Comparison of ENCODE assay signal across 10 mouse cellular contexts in genomic region chr12:85304725-85305124, GRCm38 (mm10). TPM values are rescaled to one million over a fixed set of nuclear protein-coding genes. Genes with fewer than 3 reads are reported as not detected.
DNase-seq lines count a peak whose midpoint lies in the region; ATAC-seq and TF ChIP-seq lines count a peak whose summit lies in the region.
"Had no signal": no experiment of that assay in that cellular context is flagged by ENCODE, and none has a peak within 500 bp of the region (broad histone marks: within the 10 kb centered on the region; RNA-seq: fewer than 3 reads in every experiment).

No protein-coding gene starts in this region.

- peak; percentile 37; the same call in 1 of the 2 replicates for ATAC-seq in common myeloid progenitor, adult 5-6 weeks (replicated peaks; ENCODE audit: low read depth, poor library complexity, severe bottlenecking)

- DNase-seq in kidney, adult 9 months: peak; percentile 38
- DNase-seq in kidney, postnatal 10 days: no peak
- peak; percentile 24 to 42 for DNase-seq in spleen, adult 18-20 months
- DNase-seq in urinary bladder, adult 18-20 months (ENCODE audit: low spot score in 2 of 2): no peak
- no peak for DNase-seq in gastrocnemius, postnatal 14 days
- DNase-seq in right cerebral cortex, postnatal 14 days: no peak
- DNase-seq: adrenal gland, postnatal 25 days had no signal

- intact Hi-C loops in gastrocnemius, postnatal 14 days (cut with DNase I; ENCODE audit: low total_unique reads): loop anchor here (5.0 kb wide), 2 partner anchors 132 to 162 kb away; no protein-coding TSS in a partner anchor

- H3K79me3 ChIP-seq in C2C12 (ENCODE audit: low read depth): no peaks in the 10 kb centered on the region

- H3ac ChIP-seq in C2C12 (ENCODE audit: control insufficient read depth, insufficient read length, low read depth): no peak overlapping the region

- H3K36me3 ChIP-seq in C2C12 (ENCODE audit: control insufficient read depth, insufficient read depth): peaks cover 80% of the 10 kb centered on the region

- H3K4me3 ChIP-seq in C2C12 (ENCODE audit: insufficient read depth, poor library complexity, severe bottlenecking): no peak overlapping the region
- H3K4me3 ChIP-seq: neural tube, embryonic 12.5 days had no signal

- no peaks in the 10 kb centered on the region for H3K79me2 ChIP-seq in C2C12 (ENCODE audit: control insufficient read depth, insufficient read depth)

- no peak for TF ChIP-seq CTCF in C2C12 (IDR thresholded peaks at IDR 0.05; ENCODE audit: control insufficient read depth, insufficient read depth, insufficient read length)

- H3K27me3 ChIP-seq in C2C12 (ENCODE audit: control insufficient read depth, insufficient read depth, insufficient read length): no peaks in the 10 kb centered on the region
- H3K27me3 ChIP-seq: neural tube, embryonic 12.5 days had no signal

TF ChIP-seq in C2C12, 6 proteins besides CTCF, POLR2A, EP300 and RAD21:
- TF ChIP-seq USF1 (IDR thresholded peaks at IDR 0.05; ENCODE audit: low read depth): peak; percentile 81
- TF ChIP-seq MYOD1 (IDR thresholded peaks at IDR 0.05; ENCODE audit: control insufficient read depth, insufficient read length, low read depth): no peak

RNA-seq across cellular contexts. Expression of gene Zc2hc1c, which starts 16.3 kb away (rescaled TPM):
- polyA plus RNA-seq in C2C12 (2012; fragmentation: generic; extraction: Trizol): 0.75 TPM
- total RNA-seq in common myeloid progenitor, adult 5-6 weeks (2017): 0.27 and 0.58 TPM in 2 replicates
- under 1 TPM; 0.59 to 0.89 TPM for total RNA-seq in gastrocnemius, postnatal 14 days (2021)

RNA-seq across cellular contexts. Expression of gene Acyp1, which starts 16.5 kb away (rescaled TPM):
- 17.1 TPM for polyA plus RNA-seq in C2C12 (2012; fragmentation: generic; extraction: Trizol)
- 46.1 and 81.3 TPM in 2 replicates for total RNA-seq in common myeloid progenitor, adult 5-6 weeks (2017)
- total RNA-seq in gastrocnemius, postnatal 14 days (2021): 10 to 100 TPM; 26.2 to 27.3 TPM

RNA-seq across cellular contexts. Expression of gene Mlh3, which starts 34.3 kb away (rescaled TPM):
- polyA plus RNA-seq in C2C12 (2012; fragmentation: generic; extraction: Trizol): 0.82 TPM
- total RNA-seq in common myeloid progenitor, adult 5-6 weeks (2017): 11.8 and 14.3 TPM in 2 replicates
- 1 to 10 TPM; 6.6 to 8.6 TPM for total RNA-seq in gastrocnemius, postnatal 14 days (2021)

RNA-seq across cellular contexts. Expression of gene Nek9, which starts 34.4 kb away (rescaled TPM):
- 28.4 TPM for polyA plus RNA-seq in C2C12 (2012; fragmentation: generic; extraction: Trizol)
- 30.5 and 33.5 TPM in 2 replicates for total RNA-seq in common myeloid progenitor, adult 5-6 weeks (2017)
- total RNA-seq in gastrocnemius, postnatal 14 days (2021): 10 to 100 TPM; 47.7 to 51.9 TPM

Comparison
In these comparisons a context has a peak if more than half of its experiments do, and no peak if none do; other contexts are left out.
1. DNase-seq: peak in kidney, adult 9 months (single experiment) and spleen, adult 18-20 months (2 of 2); none in kidney, postnatal 10 days (single experiment), urinary bladder, adult 18-20 months (0 of 2), gastrocnemius, postnatal 14 days (single experiment) and right cerebral cortex, postnatal 14 days (single experiment).